8 mouse cellular contexts compared by ENCODE assay signal in the genomic region with DNA sequence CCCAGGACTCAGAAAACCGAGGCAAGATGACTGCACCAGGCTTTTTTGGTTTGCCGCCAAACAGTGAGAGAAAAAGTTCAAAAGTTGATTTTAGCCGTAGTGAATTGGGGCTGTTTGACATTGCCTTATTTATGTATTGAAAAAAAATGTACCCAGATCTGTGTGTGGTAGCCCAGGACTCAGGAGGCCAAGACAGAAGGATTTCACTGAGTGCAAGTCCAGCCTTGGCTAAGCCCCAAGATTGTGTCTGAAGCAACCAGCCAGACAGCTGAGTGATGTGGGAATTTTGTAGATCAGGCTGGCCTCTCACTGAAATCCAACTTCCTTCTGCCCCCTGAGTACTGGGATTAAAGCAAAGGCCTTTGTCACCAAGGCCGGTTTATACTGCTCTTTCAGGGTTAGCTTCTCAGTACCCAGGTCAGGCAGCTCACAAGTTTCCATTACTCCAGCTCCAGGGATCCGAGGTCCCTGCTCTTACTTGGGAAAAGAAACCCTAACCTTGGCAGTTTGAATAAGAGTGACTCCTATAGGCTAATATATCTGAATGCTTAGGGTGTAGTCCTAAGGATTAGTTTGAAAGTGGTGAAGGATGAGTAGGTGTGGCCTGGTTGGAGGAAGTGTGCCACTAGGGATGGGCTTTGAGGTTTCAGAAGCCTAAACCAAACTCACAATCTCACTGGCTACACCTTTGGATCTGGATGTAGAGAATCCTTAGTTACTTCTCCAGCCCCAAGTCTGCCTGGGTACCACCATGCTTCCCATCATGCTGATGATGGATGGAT. TPM values are rescaled to one million over a fixed set of nuclear protein-coding genes. Genes with fewer than 3 reads are reported as not detected.
DNase-seq lines count a peak whose midpoint lies in the region; ATAC-seq lines count a peak whose summit lies in the region.

No protein-coding gene starts in this region.

- no peaks in the 10 kb centered on the region for H3K27me3 ChIP-seq in kidney, embryonic 14.5 days (ENCODE audit: control insufficient read depth, insufficient read depth, low read length)
- no peaks in the 10 kb centered on the region for H3K27me3 ChIP-seq in heart, embryonic 14.5 days (ENCODE audit: control insufficient read depth, insufficient read depth, low read length)
- H3K27me3 ChIP-seq in liver, embryonic 11.5 days (replicated peaks; ENCODE audit: control insufficient read depth, insufficient read depth, low read length), result no peaks in the 10 kb centered on the region
- H3K27me3 ChIP-seq in stomach, embryonic 16.5 days (ENCODE audit: control insufficient read depth, insufficient read depth, low read length), result no peaks in the 10 kb centered on the region

- H3K4me2 ChIP-seq in kidney, embryonic 14.5 days (replicated peaks; ENCODE audit: low read depth, low read length), result peak overlapping the region; percentile 57
- H3K4me2 ChIP-seq in heart, embryonic 14.5 days (ENCODE audit: low read length), result peak overlapping the region; percentile 91
- H3K4me2 ChIP-seq in liver, embryonic 11.5 days, result peak overlapping the region; percentile 97
- peak overlapping the region; percentile 66 for H3K4me2 ChIP-seq in stomach, embryonic 16.5 days (ENCODE audit: low read depth, low read length)

- no peak for ATAC-seq in kidney, embryonic 14.5 days (ENCODE audit: low FRiP score, low TSS enrichment)
- no peak for ATAC-seq in heart, embryonic 14.5 days (ENCODE audit: insufficient number of reproducible peaks, insufficient read depth, low FRiP score, low read depth)
- ATAC-seq in liver, embryonic 11.5 days (replicated peaks; ENCODE audit: low FRiP score), result no peak
- ATAC-seq in stomach, embryonic 16.5 days (ENCODE audit: insufficient read depth, low FRiP score), result no peak

- peak overlapping the region; percentile 85 for H3K9ac ChIP-seq in kidney, embryonic 14.5 days (ENCODE audit: low read depth, low read length)
- H3K9ac ChIP-seq in heart, embryonic 14.5 days (ENCODE audit: low read length), result peak overlapping the region; percentile 88
- peak overlapping the region; percentile 86 for H3K9ac ChIP-seq in liver, embryonic 11.5 days (ENCODE audit: low read depth, low read length)
- peak overlapping the region; percentile 90 for H3K9ac ChIP-seq in stomach, embryonic 16.5 days (ENCODE audit: low read length)

- H3K27ac ChIP-seq in kidney, embryonic 14.5 days (ENCODE audit: low read depth, low read length), result no peak overlapping the region
- H3K27ac ChIP-seq in heart, embryonic 14.5 days (replicated peaks in 1 of 2; ENCODE audit: control insufficient read depth in 1 of 2, insufficient read depth in 1 of 2, low read depth in 2 of 2, low read length in 2 of 2), result 0 out of 4 replicates have a peak overlapping the region, but pooled peaks of 1 of the 2 experiments have one; percentile 91
- no peak overlapping the region for H3K27ac ChIP-seq in liver, embryonic 11.5 days (ENCODE audit: low read depth, low read length)
- H3K27ac ChIP-seq in stomach, embryonic 16.5 days (ENCODE audit: low read length), result no peak overlapping the region

- H3K9me3 ChIP-seq in kidney, embryonic 14.5 days (ENCODE audit: control insufficient read depth, low read length), result no peaks in the 10 kb centered on the region
- no peaks in the 10 kb centered on the region for H3K9me3 ChIP-seq in heart, embryonic 14.5 days (ENCODE audit: control insufficient read depth, low read length)
- no peaks in the 10 kb centered on the region for H3K9me3 ChIP-seq in liver, embryonic 11.5 days (ENCODE audit: control insufficient read depth, low read length)
- H3K9me3 ChIP-seq in stomach, embryonic 16.5 days (replicated peaks; ENCODE audit: control insufficient read depth, low read length), result no peaks in the 10 kb centered on the region

- peak overlapping the region; percentile 75 for H3K4me3 ChIP-seq in kidney, embryonic 14.5 days (ENCODE audit: low read length)
- peak overlapping the region; percentile 80 to 83 for H3K4me3 ChIP-seq in heart, embryonic 14.5 days (ENCODE audit: control insufficient read depth in 1 of 2, insufficient read depth in 1 of 2, low read depth in 1 of 2, low read length in 2 of 2)
- H3K4me3 ChIP-seq in liver, embryonic 11.5 days (ENCODE audit: low read depth, low read length), result peak overlapping the region; percentile 87
- peak overlapping the region; percentile 80 for H3K4me3 ChIP-seq in stomach, embryonic 16.5 days (replicated peaks; ENCODE audit: low read length)

- peaks cover 25% of the 10 kb centered on the region for H3K36me3 ChIP-seq in kidney, embryonic 14.5 days (ENCODE audit: control insufficient read depth, insufficient read depth, low read length)
- peaks cover 39% of the 10 kb centered on the region for H3K36me3 ChIP-seq in heart, embryonic 14.5 days (ENCODE audit: control insufficient read depth, insufficient read depth, low read length)
- peaks cover 13% of the 10 kb centered on the region; the same call in 1 of the 2 replicates for H3K36me3 ChIP-seq in liver, embryonic 11.5 days (ENCODE audit: control insufficient read depth, insufficient read depth, low read length)
- peaks cover 16% of the 10 kb centered on the region for H3K36me3 ChIP-seq in stomach, embryonic 16.5 days (ENCODE audit: control insufficient read depth, insufficient read depth, low read length)

- 38% methylated on average over 5 of the region's 5 CpGs for WGBS in kidney, embryonic 14.5 days
- WGBS in heart, embryonic 14.5 days, result 59% methylated on average over 5 of the region's 5 CpGs
- 71% methylated on average over 5 of the region's 5 CpGs for WGBS in liver, embryonic 11.5 days
- 25% methylated on average over 5 of the region's 5 CpGs for WGBS in stomach, embryonic 16.5 days

- peaks cover 9% of the 10 kb centered on the region for H3K4me1 ChIP-seq in kidney, embryonic 14.5 days (ENCODE audit: control insufficient read depth, insufficient read depth, low read length)
- H3K4me1 ChIP-seq in heart, embryonic 14.5 days (ENCODE audit: control insufficient read depth in 2 of 2, insufficient read depth in 2 of 2, low read length in 2 of 2), result peaks cover 2 to 12% of the 10 kb centered on the region in 2 experiments; a peak in 3 of 4 replicates
- peaks cover 17% of the 10 kb centered on the region for H3K4me1 ChIP-seq in liver, embryonic 11.5 days (replicated peaks; ENCODE audit: control insufficient read depth, insufficient read depth, low read length)
- peaks cover 12% of the 10 kb centered on the region for H3K4me1 ChIP-seq in stomach, embryonic 16.5 days (ENCODE audit: control insufficient read depth, insufficient read depth, low read length)

- no peak for DNase-seq in kidney, adult 9 months
- DNase-seq in adrenal gland, postnatal 36 days, result peak; percentile 28 to 41
- DNase-seq in liver, embryonic 11.5 days (ENCODE audit: low spot score), result no peak
- DNase-seq in thymus, postnatal 25 days, result no peak
- DNase-seq in left cerebral cortex, adult 11 months (ENCODE audit: low spot score), result no peak

RNA-seq across cellular contexts. Expression of gene Vhl, which starts 1.4 kb away (rescaled TPM):
- polyA plus RNA-seq in kidney, embryonic 14.5 days (2014; fragmentation: Nextera tagmentation; extraction: Ambion mirVana), result 25.9 and 40.7 TPM in 2 replicates
- 10 to 100 TPM; 27.1 to 32.8 TPM for total RNA-seq in adrenal gland, postnatal 36 days (2021)
- polyA plus RNA-seq in heart, embryonic 14.5 days (2014; fragmentation: Nextera tagmentation; extraction: Ambion mirVana), result 34.5 and 36.6 TPM in 2 replicates
- polyA plus RNA-seq in liver, embryonic 11.5 days (2014; fragmentation: Nextera tagmentation; extraction: Ambion mirVana), result 24.8 and 29.5 TPM in 2 replicates
- polyA plus RNA-seq in stomach, embryonic 16.5 days (2015; fragmentation: Nextera tagmentation; extraction: Ambion mirVana), result 34.4 and 35.9 TPM in 2 replicates

RNA-seq across cellular contexts. Expression of gene Irak2, which starts 13.1 kb away (rescaled TPM):
- 1.9 and 2.6 TPM in 2 replicates for polyA plus RNA-seq in kidney, embryonic 14.5 days (2014; fragmentation: Nextera tagmentation; extraction: Ambion mirVana)
- total RNA-seq in adrenal gland, postnatal 36 days (2021), result 10 to 100 TPM; 17.8 to 21.9 TPM
- 3.9 and 4.7 TPM in 2 replicates for polyA plus RNA-seq in heart, embryonic 14.5 days (2014; fragmentation: Nextera tagmentation; extraction: Ambion mirVana)
- polyA plus RNA-seq in liver, embryonic 11.5 days (2014; fragmentation: Nextera tagmentation; extraction: Ambion mirVana), result 14.1 and 14.8 TPM in 2 replicates
- polyA plus RNA-seq in stomach, embryonic 16.5 days (2015; fragmentation: Nextera tagmentation; extraction: Ambion mirVana), result 9.3 and 12.0 TPM in 2 replicates

RNA-seq across cellular contexts. Expression of gene Brk1, which starts 20.6 kb away (rescaled TPM):
- polyA plus RNA-seq in kidney, embryonic 14.5 days (2014; fragmentation: Nextera tagmentation; extraction: Ambion mirVana), result 233 and 273 TPM in 2 replicates
- 100 to 1,000 TPM; 164 to 225 TPM for total RNA-seq in adrenal gland, postnatal 36 days (2021)
- 184 and 197 TPM in 2 replicates for polyA plus RNA-seq in heart, embryonic 14.5 days (2014; fragmentation: Nextera tagmentation; extraction: Ambion mirVana)
- polyA plus RNA-seq in liver, embryonic 11.5 days (2014; fragmentation: Nextera tagmentation; extraction: Ambion mirVana), result 166 and 173 TPM in 2 replicates
- 204 and 207 TPM in 2 replicates for polyA plus RNA-seq in stomach, embryonic 16.5 days (2015; fragmentation: Nextera tagmentation; extraction: Ambion mirVana)

RNA-seq across cellular contexts. Expression of gene Fancd2os, which starts 24.7 kb away (rescaled TPM):
- polyA plus RNA-seq in kidney, embryonic 14.5 days (2014; fragmentation: Nextera tagmentation; extraction: Ambion mirVana), result 0.28 and 1.0 TPM in 2 replicates
- under 1 TPM in 1 of 2 experiments, not detected in 1; 0.40 TPM for total RNA-seq in adrenal gland, postnatal 36 days (2021)
- polyA plus RNA-seq in heart, embryonic 14.5 days (2014; fragmentation: Nextera tagmentation; extraction: Ambion mirVana), result 0.31 TPM in 1 of 2 replicates, not detected in the other
- polyA plus RNA-seq in liver, embryonic 11.5 days (2014; fragmentation: Nextera tagmentation; extraction: Ambion mirVana), result 0.18 TPM in 2 replicates
- 0.18 TPM in 1 of 2 replicates, not detected in the other for polyA plus RNA-seq in stomach, embryonic 16.5 days (2015; fragmentation: Nextera tagmentation; extraction: Ambion mirVana)

Comparison
In these comparisons a context has a peak if more than half of its experiments do, and no peak if none do; other contexts are left out.
1. DNase-seq: peak in adrenal gland, postnatal 36 days (2 of 2); none in kidney, adult 9 months (single experiment), liver, embryonic 11.5 days (single experiment), thymus, postnatal 25 days (single experiment) and left cerebral cortex, adult 11 months (single experiment).
2. Peak in every context shown above with its lines, with median percentiles within 50 percentile points of each other: H3K4me2 ChIP-seq, H3K4me3 ChIP-seq and H3K9ac ChIP-seq.